Comparison of ENCODE assay signal across 23 mouse cellular contexts in the genomic region with DNA sequence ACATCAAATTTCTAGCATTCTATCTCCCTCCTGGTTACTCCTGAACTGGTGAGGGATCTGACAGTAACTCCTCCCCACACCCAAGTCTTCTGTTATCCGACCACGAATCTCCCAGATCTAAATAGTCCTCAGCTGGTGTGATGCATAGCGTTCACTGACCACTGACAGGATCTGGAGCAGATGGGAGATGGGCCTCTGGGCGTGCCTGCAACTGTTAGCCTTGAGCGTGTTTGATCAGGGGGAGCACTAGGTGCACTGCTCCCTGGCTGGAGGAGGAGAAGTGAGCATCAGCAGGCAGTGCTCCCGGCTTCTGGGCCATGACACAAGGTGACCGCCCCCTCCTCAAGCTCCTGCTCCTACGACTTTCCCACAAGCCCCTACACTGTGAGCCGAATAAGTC. TPM values are rescaled to one million over a fixed set of nuclear protein-coding genes. Genes with fewer than 3 reads are reported as not detected.
"Had no signal": no experiment of that assay in that cellular context is flagged by ENCODE, and none has a peak within 500 bp of the region (broad histone marks: within the 10 kb centered on the region; RNA-seq: fewer than 3 reads in every experiment).

No protein-coding gene starts in this region.

- H3K4me3 ChIP-seq: liver, embryonic 12.5 days; megakaryocyte, embryonic 14.5 days; midbrain, embryonic 13.5 days; midbrain, embryonic 15.5 days; neural tube, embryonic 12.5 days had no signal

- H3K4me2 ChIP-seq: liver, embryonic 12.5 days; lung, embryonic 14.5 days; midbrain, embryonic 13.5 days; midbrain, embryonic 15.5 days; neural tube, embryonic 12.5 days had no signal

- H3K9ac ChIP-seq: liver, embryonic 12.5 days; liver, embryonic 14.5 days; lung, embryonic 14.5 days; midbrain, embryonic 13.5 days; midbrain, embryonic 15.5 days; neural tube, embryonic 12.5 days had no signal

- H3K27me3 ChIP-seq: liver, embryonic 12.5 days; megakaryocyte, embryonic 14.5 days; midbrain, embryonic 13.5 days; midbrain, embryonic 15.5 days; neural tube, embryonic 12.5 days had no signal

- H3K4me1 ChIP-seq: liver, embryonic 12.5 days; midbrain, embryonic 15.5 days; neural tube, embryonic 12.5 days had no signal

- H3K9me3 ChIP-seq: liver, embryonic 12.5 days; megakaryocyte, embryonic 14.5 days; midbrain, embryonic 13.5 days; midbrain, embryonic 15.5 days; neural tube, embryonic 12.5 days had no signal

- DNase-seq: lung, adult 18-20 months; lung, embryonic 14.5 days; lung, postnatal 10 days; lung, postnatal 36 days; right cerebral cortex, adult 18-20 months; spleen, adult 18-20 months; thymus, adult 2 months; thymus, postnatal 25 days; thymus, postnatal 4 days had no signal

- H3K27ac ChIP-seq: liver, embryonic 12.5 days; liver, embryonic 14.5 days; midbrain, embryonic 13.5 days; midbrain, embryonic 15.5 days; neural tube, embryonic 12.5 days had no signal

- ATAC-seq: liver, embryonic 12.5 days; midbrain, embryonic 13.5 days; midbrain, embryonic 15.5 days had no signal

RNA-seq across cellular contexts. Expression of gene Gm1123, which starts 6.5 kb away (rescaled TPM):
- total RNA-seq: liver, adult 2 months; midbrain, postnatal 0 days; monocyte, adult 5-6 weeks; neutrophil, adult 5-6 weeks had no signal
- polyA plus RNA-seq: liver, adult 2 months; liver, embryonic 12.5 days; lung, embryonic 14.5 days; lung, embryonic 16.5 days; neural tube, embryonic 12.5 days; neural tube, embryonic 14.5 days; testis, adult 2 months; urinary bladder, adult 2 months had no signal
